Mouse (Mus musculus) natural killer cell, adult 2 months (primary cell): ENCODE data around the gene Tdp2.

Experiments used
- DNase-seq, 2 experiments: peaks; one replicate each; pipeline ENCODE4 v3.0.0; 2022; ENCODE audit warnings: low spot score in 2 of 2

Gene Tdp2

GRCm38 (mm10) chr13:24831353-24832130 lies at the start of gene Tdp2, which contains the start of gene Acot13:
Gene Tdp2 (plus strand): TSS chr13:24831679.
Gene Acot13 (minus strand): TSS chr13:24831540.
- DNase-seq, result peak; percentile 91 to 93

GRCm38 (mm10) chr13:24781916-24782315 lies 49.6 kb upstream of the Tdp2 start:
- no peak for DNase-seq

- DNase-seq, result peak; percentile 44 to 54
These were observed 45.4 kb upstream of the Tdp2 start for GRCm38 (mm10) chr13:24786014-24786490.

GRCm38 (mm10) chr13:24787477-24787876 lies 44.0 kb upstream of the Tdp2 start:
- no peak for DNase-seq

- no peak for DNase-seq
These were observed 40.1 kb upstream of the Tdp2 start for GRCm38 (mm10) chr13:24791349-24791748.

- no peak for DNase-seq
These were observed 39.0 kb upstream of the Tdp2 start for GRCm38 (mm10) chr13:24792411-24793045.

GRCm38 (mm10) chr13:24798686-24799085 lies 32.8 kb upstream of the Tdp2 start:
- no peak for DNase-seq

GRCm38 (mm10) chr13:24799378-24799777 lies 32.1 kb upstream of the Tdp2 start:
- no peak for DNase-seq

- DNase-seq, result peak; percentile 15 to 18
These were observed 31.4 kb upstream of the Tdp2 start for GRCm38 (mm10) chr13:24799925-24800673.

GRCm38 (mm10) chr13:24800674-24801307 lies 30.7 kb upstream of the Tdp2 start:
- DNase-seq, result peak; percentile 99

- DNase-seq, result peak in 1 of 2 experiments; percentile 61
These were observed 30.1 kb upstream of the Tdp2 start, which contains the start of gene BC005537 for GRCm38 (mm10) chr13:24801308-24801921. Gene BC005537 (plus strand): TSS chr13:24801657.

GRCm38 (mm10) chr13:24802131-24802691 lies 29.3 kb upstream of the Tdp2 start:
- DNase-seq, result peak; percentile 34

GRCm38 (mm10) chr13:24803196-24803595 lies 28.3 kb upstream of the Tdp2 start:
- DNase-seq, result no peak

- no peak for DNase-seq
These were observed 25.4 kb upstream of the Tdp2 start for GRCm38 (mm10) chr13:24806079-24806478.

- no peak for DNase-seq
These were observed 19.0 kb upstream of the Tdp2 start for GRCm38 (mm10) chr13:24812521-24812920.

- no peak for DNase-seq
These were observed 16.9 kb upstream of the Tdp2 start for GRCm38 (mm10) chr13:24814616-24815015.

GRCm38 (mm10) chr13:24816125-24817092 lies 15.1 kb upstream of the Tdp2 start:
- no peak for DNase-seq

- no peak for DNase-seq
These were observed 11.5 kb upstream of the Tdp2 start for GRCm38 (mm10) chr13:24819931-24820330.

- no peak for DNase-seq
These were observed 8.7 kb upstream of the Tdp2 start for GRCm38 (mm10) chr13:24822663-24823343.
